Mouse (Mus musculus) hindbrain, embryonic 15.5 days (tissue): ENCODE data around the gene Arhgef7. TPM values are rescaled to one million over a fixed set of nuclear protein-coding genes. Genes with fewer than 3 reads are reported as not detected.

Source experiments
- ATAC-seq: fragments of 200-750 bp; cut with Nextera tagmentation; 2 replicates; pipeline ENCODE4 v1.8.0; 2017; ENCODE audit warnings: low read depth, moderate number of reproducible peaks, moderate TSS enrichment; ENCODE audit not compliant: low FRiP score
- H3K27ac ChIP-seq: fragments of 300-500 bp; sonication (generic); replicated peaks from 2 replicates; pipeline ENCODE4 v1.5.1; 2015; ENCODE audit warnings: mild to moderate bottlenecking, inconsistent platforms
- H3K27me3 ChIP-seq: fragments of 300-500 bp; sonication (generic); 2 replicates; pipeline ENCODE4 v1.6.1; 2015; ENCODE audit warnings: control low read depth, inconsistent platforms
- H3K36me3 ChIP-seq: fragments of 300-500 bp; sonication (generic); 2 replicates; pipeline ENCODE4 v1.6.1; 2015; ENCODE audit warnings: control low read depth, inconsistent platforms
- H3K4me1 ChIP-seq: fragments of 300-500 bp; sonication (generic); replicated peaks from 2 replicates; pipeline ENCODE4 v1.6.1; 2015; ENCODE audit warnings: control low read depth, inconsistent platforms
- H3K4me2 ChIP-seq: fragments of 300-500 bp; sonication (generic); 2 replicates; pipeline ENCODE4 v1.6.1; 2015; ENCODE audit warnings: moderate library complexity, mild to moderate bottlenecking, inconsistent platforms
- H3K4me3 ChIP-seq: fragments of 300-500 bp; sonication (generic); 2 replicates; pipeline ENCODE4 v1.5.1; 2015; ENCODE audit warnings: mild to moderate bottlenecking, inconsistent platforms
- H3K9ac ChIP-seq: fragments of 300-500 bp; sonication (generic); 2 replicates; pipeline ENCODE4 v1.6.1; 2015; ENCODE audit warnings: inconsistent platforms
- H3K9me3 ChIP-seq: fragments of 300-500 bp; sonication (generic); 2 replicates; pipeline ENCODE4 v1.6.1; 2016; ENCODE audit warnings: control low read depth, inconsistent platforms
- WGBS: fragments of 180-500 bp; shearing (Covaris S2); methylation state at CpG from one replicate; pipeline ENCODE4 v1.1.7; 2015; 5-methylcytosine and 5-hydroxymethylcytosine counted together
- polyA plus RNA-seq: library from polyadenylated mRNA; unstranded; fragments of >200 nt; fragmentation: Nextera tagmentation; extraction: Ambion mirVana; gene quantifications from 2 replicates; pipeline ENCODE4 v1.2.1, GENCODE M21; 2015

The Arhgef7 gene
- 73.4 and 81.0 TPM in 2 replicates for polyA plus RNA-seq

DNA sequence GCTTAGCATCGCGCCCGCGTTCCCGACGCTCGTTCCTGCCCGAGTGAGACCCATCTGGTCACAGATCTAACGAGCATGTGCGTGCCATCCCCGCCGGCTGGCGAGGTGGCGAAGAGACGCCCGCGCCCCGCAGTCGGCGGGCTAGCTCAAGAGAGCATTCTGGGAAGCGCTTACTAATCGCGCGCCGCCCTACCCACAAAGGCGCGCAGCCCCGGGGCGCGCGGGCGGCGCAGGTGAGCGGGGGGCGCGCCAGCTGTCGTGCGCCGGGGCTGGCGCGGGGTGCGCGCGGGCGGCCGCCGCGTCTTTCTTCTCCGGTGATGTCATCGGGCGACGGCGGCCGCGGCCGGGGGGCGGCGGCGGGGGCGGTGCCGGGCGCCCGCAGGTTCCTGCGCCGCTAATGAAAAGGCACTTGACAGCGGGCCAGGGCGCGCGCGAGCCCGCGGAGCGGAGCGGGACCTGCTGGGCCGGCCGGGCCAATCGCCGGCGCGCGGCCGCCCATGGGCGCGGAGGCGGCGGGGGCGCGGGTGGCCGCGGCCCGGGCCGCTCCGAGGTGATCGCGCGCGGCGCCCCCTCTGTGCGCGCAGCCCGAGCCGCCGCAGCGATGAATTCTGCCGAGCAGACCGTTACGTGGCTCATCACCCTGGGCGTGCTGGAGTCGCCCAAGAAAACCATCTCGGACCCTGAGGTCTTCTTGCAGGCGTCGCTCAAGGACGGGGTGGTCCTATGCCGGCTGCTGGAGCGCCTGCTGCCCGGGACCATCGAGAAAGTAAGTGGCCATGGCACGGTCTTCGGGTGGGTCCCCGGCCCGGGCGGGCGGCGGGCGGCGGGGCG lies at the start of gene Arhgef7:
Arhgef7 (plus strand) TSS at position 71 of the 831 bp plus-strand sequence.
- Histone ChIP-seq H3K4me1 (peaks cover 33% of the 10 kb centered on the region), H3K9ac (peak within 1 kb of the TSS; percentile 93), H3K4me2 (peak within 1 kb of the TSS; percentile 65), H3K36me3 (no peaks in the 10 kb centered on the region), H3K4me3 (peak within 1 kb of the TSS; percentile 65), H3K9me3 (no peaks in the 10 kb centered on the region), H3K27me3 (0 out of 2 replicates have a peak, but pooled peaks cover 4% of the 10 kb centered on the region), H3K27ac (peak within 1 kb of the TSS; percentile 100)
- peak; percentile 91 for ATAC-seq
- WGBS: under 1% methylated on average over 117 of the region's 127 CpGs

DNA sequence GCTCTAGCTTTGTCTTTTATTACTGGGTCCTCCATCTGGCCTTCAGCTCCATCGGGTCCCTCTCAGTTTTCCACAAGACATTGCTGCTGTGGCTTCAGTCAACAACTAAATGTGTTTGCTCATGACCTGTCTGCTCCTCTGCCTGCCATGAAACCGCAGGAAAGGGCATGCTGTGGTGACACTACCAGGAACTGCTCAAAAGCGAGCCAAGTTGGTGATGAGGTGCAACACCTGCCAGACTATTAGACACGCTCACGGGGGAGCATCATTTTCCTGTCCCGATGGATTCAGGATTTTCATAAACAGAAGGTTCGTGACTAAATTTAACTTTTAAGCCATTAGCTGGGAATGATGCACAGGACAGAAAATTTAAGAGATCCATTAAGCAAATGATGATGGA lies 43.0 kb upstream of the Arhgef7 start:
- Histone ChIP-seq H3K27me3 (no peaks in the 10 kb centered on the region), H3K27ac (no peak overlapping the region), H3K9ac (no peak overlapping the region), H3K4me2 (no peak overlapping the region), H3K4me3 (no peak overlapping the region), H3K9me3 (no peaks in the 10 kb centered on the region), H3K4me1 (no peaks in the 10 kb centered on the region), H3K36me3 (no peaks in the 10 kb centered on the region)
- 90% methylated on average over 7 of the region's 7 CpGs for WGBS
- ATAC-seq: no peak

DNA sequence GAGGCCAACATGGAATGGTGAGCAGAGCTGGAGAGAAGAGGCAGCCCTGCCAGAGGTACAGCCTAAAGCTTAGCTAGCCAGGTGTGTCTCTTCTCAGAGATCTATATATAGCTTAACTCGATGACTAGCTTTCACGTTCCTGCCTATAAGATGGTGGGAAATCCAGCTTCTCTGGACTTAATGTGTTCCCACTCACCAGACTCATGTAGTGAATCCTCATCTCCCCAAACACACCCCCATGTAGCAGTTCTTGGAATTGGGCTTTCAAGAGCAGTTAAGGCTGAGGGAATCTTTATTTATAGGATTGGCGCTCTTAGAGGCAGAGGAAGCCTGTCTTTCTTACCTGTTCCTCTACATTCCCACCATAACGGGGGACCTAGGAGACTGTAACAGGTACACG lies 40.3 kb upstream of the Arhgef7 start:
- Histone ChIP-seq H3K4me1 (no peaks in the 10 kb centered on the region), H3K27ac (no peak overlapping the region), H3K4me2 (no peak overlapping the region), H3K9ac (no peak overlapping the region), H3K9me3 (no peaks in the 10 kb centered on the region), H3K36me3 (no peaks in the 10 kb centered on the region), H3K4me3 (no peak overlapping the region), H3K27me3 (no peaks in the 10 kb centered on the region)
- WGBS: 90% methylated on average over 5 of the region's 5 CpGs
- no peak for ATAC-seq

DNA sequence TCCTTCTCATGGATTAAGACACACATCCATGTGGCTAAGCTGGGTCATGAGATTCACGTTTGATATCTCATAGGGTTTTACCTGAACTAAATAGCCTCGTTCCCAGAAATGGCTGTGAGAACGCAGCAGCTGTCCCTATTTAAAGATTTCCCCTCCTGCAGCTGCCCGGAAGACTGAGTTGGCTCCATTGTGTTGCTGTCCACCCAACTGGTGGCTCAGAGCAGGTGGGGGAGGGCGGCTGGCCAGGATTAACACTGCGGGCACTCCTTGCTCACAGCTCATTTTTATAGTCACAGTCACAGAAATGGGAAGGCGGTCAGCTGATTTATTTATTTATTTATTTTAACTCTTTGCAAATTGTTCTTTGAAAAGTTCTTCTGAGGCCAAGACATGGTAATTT lies 37.6 kb upstream of the Arhgef7 start:
- Histone ChIP-seq H3K27me3 (no peaks in the 10 kb centered on the region), H3K9ac (no peak overlapping the region), H3K36me3 (no peaks in the 10 kb centered on the region), H3K4me2 (no peak overlapping the region), H3K4me1 (no peaks in the 10 kb centered on the region), H3K4me3 (no peak overlapping the region), H3K9me3 (no peaks in the 10 kb centered on the region), H3K27ac (no peak overlapping the region)
- WGBS: 60% methylated on average over 7 of the region's 7 CpGs
- no peak for ATAC-seq

DNA sequence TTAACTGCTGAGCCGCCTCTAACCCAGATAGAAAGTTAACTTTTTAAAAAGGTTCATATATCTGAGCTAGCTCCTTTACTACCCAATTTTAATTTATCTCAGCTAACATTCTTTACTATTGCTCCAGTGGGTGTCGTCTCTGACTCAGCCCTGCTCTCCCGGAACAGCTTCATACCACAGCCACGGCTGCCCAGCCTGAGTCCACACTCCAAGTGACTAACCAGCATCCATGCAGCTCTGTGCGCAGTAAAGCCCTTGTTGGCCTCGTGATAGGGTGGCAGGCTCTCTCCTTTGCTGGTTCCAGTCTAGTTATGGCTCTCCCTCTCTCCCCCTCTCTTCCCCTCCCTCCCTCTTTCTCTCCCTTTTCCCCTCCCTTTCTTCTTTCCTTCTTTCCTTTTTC lies 36.2 kb upstream of the Arhgef7 start:
- no peak for ATAC-seq
- no peak overlapping the region for H3K27ac ChIP-seq
- no peak overlapping the region for H3K9ac ChIP-seq
- no peaks in the 10 kb centered on the region for H3K9me3 ChIP-seq
- H3K27me3 ChIP-seq: no peaks in the 10 kb centered on the region
- no peak overlapping the region for H3K4me3 ChIP-seq
- H3K4me1 ChIP-seq: no peaks in the 10 kb centered on the region
- WGBS: 95% methylated on average over 6 of the region's 6 CpGs
- H3K4me2 ChIP-seq: no peak overlapping the region
- no peaks in the 10 kb centered on the region for H3K36me3 ChIP-seq

DNA sequence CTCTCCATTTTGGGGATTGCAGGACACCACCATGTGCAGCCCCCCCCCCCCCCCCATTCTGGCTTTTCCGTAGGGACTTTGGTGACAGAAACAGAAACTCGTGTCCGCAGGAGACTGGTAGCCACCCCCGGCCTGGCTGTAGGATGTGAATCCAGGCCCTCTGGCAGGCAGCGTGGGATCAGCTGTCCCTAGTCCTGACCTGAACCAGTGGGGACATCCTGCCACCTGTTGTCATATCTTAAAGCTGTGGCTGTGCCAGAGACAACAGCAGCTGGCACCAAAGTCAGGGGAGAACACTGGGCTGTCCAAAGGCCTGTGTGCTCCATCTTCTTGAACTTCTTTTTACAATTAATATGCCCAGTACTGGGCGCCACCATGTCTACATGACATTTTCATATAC lies 35.8 kb upstream of the Arhgef7 start:
- Histone ChIP-seq H3K4me3 (no peak overlapping the region), H3K27me3 (no peaks in the 10 kb centered on the region), H3K9me3 (no peaks in the 10 kb centered on the region), H3K27ac (no peak overlapping the region), H3K4me2 (no peak overlapping the region), H3K9ac (no peak overlapping the region), H3K36me3 (no peaks in the 10 kb centered on the region), H3K4me1 (no peaks in the 10 kb centered on the region)
- WGBS: 85% methylated on average over 6 of the region's 6 CpGs
- ATAC-seq: no peak

DNA sequence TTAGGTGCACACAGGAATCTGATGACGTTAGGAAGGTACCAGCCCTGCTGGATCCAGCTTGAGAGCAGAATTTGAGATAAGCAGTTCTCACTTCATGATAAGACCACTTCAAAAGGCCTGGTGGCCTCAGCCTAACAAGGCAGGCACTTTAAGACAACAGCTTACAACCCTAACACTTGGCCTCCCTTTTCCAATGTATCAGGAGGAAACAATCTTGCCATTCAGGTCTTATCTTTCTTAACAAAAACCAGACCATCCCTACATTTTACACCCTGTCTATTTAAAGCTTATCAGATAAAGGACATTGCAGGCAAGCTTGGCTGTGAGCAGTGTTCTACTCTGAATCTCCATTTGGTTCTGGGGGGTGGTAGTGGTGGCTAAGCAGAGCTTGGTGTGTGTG lies 35.1 kb upstream of the Arhgef7 start:
- Histone ChIP-seq H3K27me3 (no peaks in the 10 kb centered on the region), H3K4me1 (no peaks in the 10 kb centered on the region), H3K9me3 (no peaks in the 10 kb centered on the region), H3K36me3 (no peaks in the 10 kb centered on the region), H3K4me3 (no peak overlapping the region), H3K27ac (no peak overlapping the region), H3K4me2 (no peak overlapping the region), H3K9ac (no peak overlapping the region)
- 91% methylated on average over 1 of the region's 1 CpGs for WGBS
- ATAC-seq: no peak

DNA sequence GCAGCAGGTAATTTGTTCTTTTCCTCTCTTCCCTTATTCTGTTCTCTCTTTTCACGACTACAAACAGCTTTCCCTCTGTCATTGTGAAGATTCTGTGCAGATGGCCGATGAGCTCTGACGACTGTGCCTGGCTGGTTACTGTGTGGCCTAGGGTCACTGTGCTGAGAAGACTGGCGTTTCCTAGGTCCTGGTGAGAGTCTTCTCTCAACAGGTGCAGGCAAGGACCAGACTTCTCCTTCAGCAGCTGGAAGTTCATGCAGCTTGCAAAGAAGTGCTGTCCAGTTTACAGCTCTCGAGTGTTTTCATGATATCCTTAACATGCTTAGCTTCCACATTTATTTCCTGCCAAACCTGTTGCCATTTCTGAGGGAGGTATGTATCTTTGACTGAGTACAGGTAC lies 33.5 kb upstream of the Arhgef7 start:
- Histone ChIP-seq H3K27me3 (no peaks in the 10 kb centered on the region), H3K9ac (no peak overlapping the region), H3K4me2 (no peak overlapping the region), H3K4me1 (no peaks in the 10 kb centered on the region), H3K36me3 (no peaks in the 10 kb centered on the region), H3K9me3 (no peaks in the 10 kb centered on the region), H3K27ac (no peak overlapping the region), H3K4me3 (no peak overlapping the region)
- WGBS: 75% methylated on average over 5 of the region's 5 CpGs
- ATAC-seq: no peak

DNA sequence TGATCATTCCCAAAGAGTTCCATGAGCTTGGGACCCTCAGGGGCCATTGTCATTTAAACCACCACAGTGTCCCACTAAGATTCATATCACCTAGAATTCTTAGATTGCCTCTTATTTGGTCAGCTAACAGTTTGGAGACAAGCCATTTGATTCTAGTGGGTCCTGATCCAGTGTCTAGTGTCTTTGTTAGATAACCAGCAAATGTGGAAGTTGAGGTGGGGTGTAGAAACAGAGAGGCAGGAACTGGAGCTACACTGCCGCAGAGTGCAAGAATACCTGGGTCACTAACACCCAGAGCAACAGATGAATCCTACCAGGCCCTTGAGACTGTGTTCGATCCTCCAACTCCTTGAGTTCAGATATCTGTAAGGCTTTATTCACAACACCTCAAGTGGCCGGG lies 31.3 kb upstream of the Arhgef7 start:
- 95% methylated on average over 3 of the region's 3 CpGs for WGBS
- ATAC-seq: no peak

DNA sequence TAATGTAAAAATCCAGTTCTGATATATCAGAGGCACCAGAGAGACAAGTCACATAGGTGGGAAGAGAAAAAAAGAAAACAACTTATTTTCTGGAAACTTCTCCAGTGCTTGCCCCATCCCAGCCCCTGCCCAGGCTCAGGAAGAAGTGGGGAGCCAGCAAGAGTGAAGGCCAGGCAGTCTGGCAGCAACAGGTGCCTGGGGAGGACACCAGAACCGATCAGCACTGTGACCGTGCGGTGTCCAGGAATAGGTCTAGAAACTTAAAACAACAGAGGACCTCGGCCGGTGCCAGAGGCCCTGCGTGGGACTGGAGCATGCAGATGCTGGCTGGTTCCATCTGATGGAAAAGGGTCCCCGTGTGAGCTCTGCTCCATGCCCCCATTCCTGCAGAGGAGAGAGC lies 30.1 kb upstream of the Arhgef7 start:
- ATAC-seq: no peak
- no peak overlapping the region for H3K9ac ChIP-seq
- H3K27me3 ChIP-seq: no peaks in the 10 kb centered on the region
- H3K4me2 ChIP-seq: no peak overlapping the region
- no peak overlapping the region for H3K27ac ChIP-seq
- peaks cover 4% of the 10 kb centered on the region; the same call in 1 of the 2 replicates for H3K4me1 ChIP-seq
- no peaks in the 10 kb centered on the region for H3K9me3 ChIP-seq
- 92% methylated on average over 7 of the region's 7 CpGs for WGBS
- no peak overlapping the region for H3K4me3 ChIP-seq
- H3K36me3 ChIP-seq: no peaks in the 10 kb centered on the region

More for the DNA sequence above, 31.3 kb upstream of the Arhgef7 start:
- H3K4me3 ChIP-seq: no peak overlapping the region
- H3K9me3 ChIP-seq: no peaks in the 10 kb centered on the region
- H3K36me3 ChIP-seq: no peaks in the 10 kb centered on the region
- no peak overlapping the region for H3K9ac ChIP-seq
- H3K27me3 ChIP-seq: no peaks in the 10 kb centered on the region
- H3K4me1 ChIP-seq: peaks cover 4% of the 10 kb centered on the region; the same call in 1 of the 2 replicates
- H3K27ac ChIP-seq: no peak overlapping the region
- no peak overlapping the region for H3K4me2 ChIP-seq

DNA sequence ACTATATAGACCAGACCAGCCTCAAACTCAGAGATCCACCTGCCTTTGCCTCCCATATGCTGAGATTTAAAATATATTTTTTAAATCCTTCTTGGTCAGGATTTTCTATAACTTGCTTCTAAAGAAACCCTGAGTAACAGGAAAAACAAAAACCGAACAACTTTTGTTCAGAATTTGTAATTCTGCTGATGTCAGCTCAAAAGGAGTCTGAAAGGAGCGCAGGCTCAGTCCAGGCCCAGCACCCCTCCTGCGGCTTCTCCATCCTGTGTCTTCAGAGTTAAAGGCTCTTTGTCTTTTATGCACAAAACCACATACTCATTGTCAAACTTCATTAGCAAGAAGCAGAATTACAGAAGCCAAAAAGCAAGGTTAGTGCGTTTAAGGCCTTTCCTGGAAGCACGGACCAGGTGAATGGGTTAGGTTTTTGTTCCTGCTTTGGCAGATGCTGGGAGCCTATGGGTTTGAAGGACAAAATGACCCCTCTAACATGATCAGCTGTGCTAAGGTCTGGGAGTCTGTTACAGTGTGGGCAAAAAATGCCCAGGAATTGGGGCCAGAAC lies 28.0 kb upstream of the Arhgef7 start:
- Histone ChIP-seq H3K9me3 (no peaks in the 10 kb centered on the region), H3K27ac (no peak overlapping the region), H3K4me2 (no peak overlapping the region), H3K4me1 (peaks cover 4% of the 10 kb centered on the region; the same call in 1 of the 2 replicates), H3K36me3 (no peaks in the 10 kb centered on the region), H3K9ac (no peak overlapping the region), H3K4me3 (no peak overlapping the region), H3K27me3 (no peaks in the 10 kb centered on the region)
- WGBS: 77% methylated on average over 5 of the region's 5 CpGs
- no peak for ATAC-seq
